In genomic region chr3:52897665-52898064, GRCm38 (mm10) we compare ENCODE assay signal across 10 mouse cellular contexts.
DNase-seq lines count a peak whose midpoint lies in the region; ATAC-seq and TF ChIP-seq lines count a peak whose summit lies in the region.
"Had no signal": no experiment of that assay in that cellular context is flagged by ENCODE, and none has a peak within 500 bp of the region (broad histone marks: within the 10 kb centered on the region; RNA-seq: fewer than 3 reads in every experiment).

No protein-coding gene starts in this region.

- H3K27me3 ChIP-seq in heart, embryonic 15.5 days: no peaks in the 10 kb centered on the region
- H3K27me3 ChIP-seq in forebrain, embryonic 10.5 days (ENCODE audit: poor library complexity, severe bottlenecking): no peaks in the 10 kb centered on the region

- H3K36me3 ChIP-seq in heart, embryonic 15.5 days: no peaks in the 10 kb centered on the region
- no peaks in the 10 kb centered on the region for H3K36me3 ChIP-seq in forebrain, embryonic 10.5 days (replicated peaks)

- H3K4me2 ChIP-seq in heart, embryonic 15.5 days: no peak overlapping the region

- no peaks in the 10 kb centered on the region for H3K9me3 ChIP-seq in heart, embryonic 15.5 days (replicated peaks)
- H3K9me3 ChIP-seq in forebrain, embryonic 10.5 days: no peaks in the 10 kb centered on the region

- intact Hi-C loops in gastrocnemius, adult 2 months (cut with DNase I): no loop called here

- H3K27ac ChIP-seq in gastrocnemius, adult 2 months: no peak overlapping the region
- H3K27ac ChIP-seq in embryonic fibroblast, embryonic 13.5 days (ENCODE audit: insufficient read depth, low read length): 0 out of 2 replicates have a peak overlapping the region, but pooled peaks have one; percentile 16
- H3K27ac ChIP-seq in heart, embryonic 15.5 days: peak overlapping the region; percentile 71
- no peak overlapping the region for H3K27ac ChIP-seq in forebrain, embryonic 10.5 days

- 25% methylated on average over 4 of the region's 4 CpGs for WGBS in heart, embryonic 15.5 days
- WGBS in forebrain, embryonic 10.5 days: 77% methylated on average over 4 of the region's 4 CpGs

- peak; percentile 5 for DNase-seq in gastrocnemius, postnatal 25 days
- no peak for DNase-seq in gastrocnemius, adult 2 months
- DNase-seq in kidney, postnatal 14 days: peak; percentile 74
- no peak for DNase-seq in forebrain, embryonic 10.5 days (ENCODE audit: extremely low spot score, low spot score)
- DNase-seq: cerebellum, adult 8-10 months; gastrocnemius, postnatal 36 days had no signal

- H3K4me1 ChIP-seq in embryonic fibroblast, embryonic 13.5 days (ENCODE audit: control insufficient read depth, insufficient read depth, low read length): peaks cover 4% of the 10 kb centered on the region; the same call in 1 of the 2 replicates
- H3K4me1 ChIP-seq in heart, embryonic 15.5 days (replicated peaks): peaks cover 14% of the 10 kb centered on the region
- H3K4me1 ChIP-seq in forebrain, embryonic 10.5 days: no peaks in the 10 kb centered on the region

- TF ChIP-seq CTCF in gastrocnemius, adult 2 months (IDR thresholded peaks at IDR 0.05): no peak
- no peak for TF ChIP-seq CTCF in embryonic fibroblast, embryonic 13.5 days (IDR thresholded peaks at IDR 0.05; ENCODE audit: borderline replicate concordance, insufficient read depth, low read length)

- no peak overlapping the region for H3K4me3 ChIP-seq in gastrocnemius, adult 2 months
- H3K4me3 ChIP-seq in embryonic fibroblast, embryonic 13.5 days (ENCODE audit: insufficient read depth, low read length): no peak overlapping the region
- H3K4me3 ChIP-seq in heart, embryonic 15.5 days: no peak overlapping the region
- no peak overlapping the region for H3K4me3 ChIP-seq in forebrain, embryonic 10.5 days

- TF ChIP-seq POLR2A in embryonic fibroblast, embryonic 13.5 days (IDR thresholded peaks at IDR 0.05; ENCODE audit: low read depth, low read length): no peak

- ATAC-seq in heart, embryonic 15.5 days (replicated peaks; ENCODE audit: insufficient number of reproducible peaks, insufficient read depth, low FRiP score, low read depth): peak; percentile 79
- no peak for ATAC-seq in erythroblast, adult 5-6 weeks (replicated peaks; ENCODE audit: low FRiP score, poor library complexity, severe bottlenecking)
- no peak for ATAC-seq in activated CD4-positive, CD25-positive, alpha-beta regulatory T cell, adult 4 months

- H3K9ac ChIP-seq in heart, embryonic 15.5 days: no peak overlapping the region

Comparison
In these comparisons a context has a peak if more than half of its experiments do, and no peak if none do; other contexts are left out.
1. DNase-seq: peak in gastrocnemius, postnatal 25 days (single experiment) and kidney, postnatal 14 days (single experiment); none in gastrocnemius, adult 2 months (single experiment) and forebrain, embryonic 10.5 days (single experiment).
2. H3K27ac ChIP-seq: peak in embryonic fibroblast, embryonic 13.5 days (single experiment) and heart, embryonic 15.5 days (single experiment); none in gastrocnemius, adult 2 months (single experiment) and forebrain, embryonic 10.5 days (single experiment).